Mouse (Mus musculus) forebrain, postnatal 0 days (tissue): ENCODE results near the gene Tbc1d10c. TPM values are rescaled to one million over a fixed set of nuclear protein-coding genes. Genes with fewer than 3 reads are reported as not detected.

Experiments used
- ATAC-seq: fragments of 200-750 bp; cut with Nextera tagmentation; 2 replicates; pipeline ENCODE4 v1.8.0; 2017; ENCODE audit warnings: mild to moderate bottlenecking, moderate library complexity
- DNase-seq: peaks from one replicate; pipeline ENCODE4 v3.0.0-alpha.2; 2015
- H3K27ac ChIP-seq: fragments of 300-500 bp; sonication (generic); 2 replicates; pipeline ENCODE4 v1.5.1; 2014; ENCODE audit warnings: low read depth, mild to moderate bottlenecking, antibody characterized with exemption, low read length, moderate library complexity, mixed read lengths
- H3K27me3 ChIP-seq: fragments of 300-500 bp; sonication (generic); 2 replicates; pipeline ENCODE4 v1.6.1; 2014; ENCODE audit warnings: mild to moderate bottlenecking, low read length, mixed read lengths; ENCODE audit not compliant: insufficient read depth
- H3K36me3 ChIP-seq: fragments of 300-500 bp; sonication (generic); 2 replicates; pipeline ENCODE4 v1.6.1; 2014; ENCODE audit warnings: mild to moderate bottlenecking, moderate library complexity; ENCODE audit not compliant: insufficient read depth
- H3K4me1 ChIP-seq: fragments of 300-500 bp; sonication (generic); 2 replicates; pipeline ENCODE4 v1.6.1; 2014; ENCODE audit warnings: antibody characterized with exemption; ENCODE audit not compliant: insufficient read depth
- H3K4me2 ChIP-seq: fragments of 300-500 bp; sonication (generic); 2 replicates; pipeline ENCODE4 v1.6.1; 2014; ENCODE audit warnings: low read depth, mild to moderate bottlenecking, moderate library complexity
- H3K4me3 ChIP-seq: fragments of 300-500 bp; sonication (generic); 2 replicates; pipeline ENCODE4 v1.5.1; 2014; ENCODE audit warnings: low read depth, low read length, mixed read lengths
- H3K9ac ChIP-seq: fragments of 300-500 bp; sonication (generic); 2 replicates; pipeline ENCODE4 v1.6.1; 2014; ENCODE audit warnings: mild to moderate bottlenecking
- H3K9me3 ChIP-seq: fragments of 300-500 bp; sonication (generic); 2 replicates; pipeline ENCODE4 v1.6.1; 2016; ENCODE audit warnings: low read length
- CTCF ChIP-seq: sonication (generic); IDR thresholded peaks from 2 replicates; pipeline ENCODE4 v1.5.1; 2016; ENCODE audit warnings: antibody characterized with exemption, control low read depth, low read depth
- WGBS: fragments of 180-500 bp; shearing (Covaris S2); extraction: QIAGEN DNeasy Blood & Tissue Kit; methylation state at CpG from one replicate; pipeline ENCODE4 v1.1.7; 2014; 5-methylcytosine and 5-hydroxymethylcytosine counted together
- polyA plus RNA-seq: library from polyadenylated mRNA; unstranded; fragments of >200 nt; fragmentation: Nextera tagmentation; extraction: Ambion mirVana; gene quantifications from 2 replicates; pipeline ENCODE4 v1.2.1, GENCODE M21; 2015
- total RNA-seq: library from RNA; depleted of rRNA; stranded (reverse); fragments of >200 nt; gene quantifications from 2 replicates; pipeline ENCODE4 v1.2.3, GENCODE M21; 2014

Gene Tbc1d10c
- total and polyA plus RNA-seq, 2 experiments from 2014 or later, result 1.5 to 2.9 TPM

- Histone ChIP-seq H3K4me2 (no peak overlapping the region), H3K4me1 (peaks cover 9% of the 10 kb centered on the region; the same call in 1 of the 2 replicates), H3K27ac (no peak overlapping the region), H3K9ac (no peak overlapping the region), H3K36me3 (no peaks in the 10 kb centered on the region), H3K4me3 (no peak overlapping the region), H3K27me3 (no peaks in the 10 kb centered on the region), H3K9me3 (no peaks in the 10 kb centered on the region)
- no peak for DNase-seq
- ATAC-seq, result no peak
- WGBS, result 71% methylated on average over 8 of the region's 8 CpGs
- no peak for TF ChIP-seq CTCF
These were observed 39.3 kb upstream of the Tbc1d10c start for GRCm38 (mm10) chr19:4230415-4230814.

- DNase-seq (no peak), ATAC-seq (no peak)
- TF ChIP-seq CTCF, result no peak
- no peaks in the 10 kb centered on the region for H3K9me3 ChIP-seq
- 40% methylated on average over 9 of the region's 9 CpGs for WGBS
- no peak overlapping the region for H3K4me2 ChIP-seq
- H3K27ac ChIP-seq, result no peak overlapping the region
- no peak overlapping the region for H3K4me3 ChIP-seq
- no peak overlapping the region for H3K9ac ChIP-seq
- no peaks in the 10 kb centered on the region for H3K27me3 ChIP-seq
- no peaks in the 10 kb centered on the region for H3K36me3 ChIP-seq
- H3K4me1 ChIP-seq, result peaks cover 9% of the 10 kb centered on the region; the same call in 1 of the 2 replicates
These were observed 38.5 kb upstream of the Tbc1d10c start for GRCm38 (mm10) chr19:4229451-4230076.

- Histone ChIP-seq H3K4me1 (peaks cover 9% of the 10 kb centered on the region; the same call in 1 of the 2 replicates), H3K27me3 (no peaks in the 10 kb centered on the region), H3K27ac (no peak overlapping the region), H3K36me3 (no peaks in the 10 kb centered on the region), H3K4me2 (no peak overlapping the region), H3K9me3 (no peaks in the 10 kb centered on the region), H3K9ac (no peak overlapping the region), H3K4me3 (no peak overlapping the region)
- DNase-seq (no peak), ATAC-seq (no peak)
- TF ChIP-seq CTCF, result no peak
- 79% methylated on average over 4 of the region's 4 CpGs for WGBS
These were observed 37.8 kb upstream of the Tbc1d10c start for GRCm38 (mm10) chr19:4228891-4229290.

GRCm38 (mm10) chr19:4227894-4228678 is 37.0 kb upstream of the Tbc1d10c start:
- Histone ChIP-seq H3K36me3 (no peaks in the 10 kb centered on the region), H3K4me2 (no peak overlapping the region), H3K4me1 (peaks cover 9% of the 10 kb centered on the region; the same call in 1 of the 2 replicates), H3K27me3 (no peaks in the 10 kb centered on the region), H3K9me3 (no peaks in the 10 kb centered on the region), H3K4me3 (no peak overlapping the region), H3K9ac (no peak overlapping the region), H3K27ac (no peak overlapping the region)
- TF ChIP-seq CTCF, result peak; percentile 96
- DNase-seq, result peak; percentile 88
- ATAC-seq, result peak; percentile 30; the same call in 1 of the 2 replicates
- WGBS, result 23% methylated on average over 8 of the region's 8 CpGs

- H3K27me3 ChIP-seq, result no peaks in the 10 kb centered on the region
- 70% methylated on average over 5 of the region's 5 CpGs for WGBS
- no peaks in the 10 kb centered on the region for H3K36me3 ChIP-seq
- TF ChIP-seq CTCF, result no peak
- no peaks in the 10 kb centered on the region for H3K9me3 ChIP-seq
- ATAC-seq (no peak), DNase-seq (no peak)
- no peak overlapping the region for H3K9ac ChIP-seq
- H3K4me1 ChIP-seq, result peaks cover 7% of the 10 kb centered on the region; the same call in 1 of the 2 replicates
- no peak overlapping the region for H3K4me2 ChIP-seq
- no peak overlapping the region for H3K4me3 ChIP-seq
- H3K27ac ChIP-seq, result no peak overlapping the region
These were observed 36.4 kb upstream of the Tbc1d10c start for GRCm38 (mm10) chr19:4227446-4227845.

GRCm38 (mm10) chr19:4226779-4227178 is 35.7 kb upstream of the Tbc1d10c start:
- Histone ChIP-seq H3K4me2 (no peak overlapping the region), H3K9ac (no peak overlapping the region), H3K9me3 (no peaks in the 10 kb centered on the region), H3K27ac (no peak overlapping the region), H3K4me3 (no peak overlapping the region), H3K4me1 (peaks cover 4% of the 10 kb centered on the region; the same call in 1 of the 2 replicates), H3K36me3 (no peaks in the 10 kb centered on the region), H3K27me3 (no peaks in the 10 kb centered on the region)
- WGBS, result 86% methylated on average over 7 of the region's 7 CpGs
- DNase-seq, result no peak
- no peak for TF ChIP-seq CTCF
- no peak for ATAC-seq

- H3K27ac ChIP-seq, result no peak overlapping the region
- ATAC-seq, result no peak
- H3K4me3 ChIP-seq, result no peak overlapping the region
- H3K9ac ChIP-seq, result no peak overlapping the region
- H3K4me2 ChIP-seq, result no peak overlapping the region
- no peaks in the 10 kb centered on the region for H3K9me3 ChIP-seq
- no peaks in the 10 kb centered on the region for H3K36me3 ChIP-seq
- no peaks in the 10 kb centered on the region; the same call in 1 of the 2 replicates for H3K4me1 ChIP-seq
- TF ChIP-seq CTCF, result no peak
- WGBS, result 83% methylated on average over 11 of the region's 11 CpGs
- no peak for DNase-seq
- no peaks in the 10 kb centered on the region for H3K27me3 ChIP-seq
These were observed 31.1 kb upstream of the Tbc1d10c start for GRCm38 (mm10) chr19:4222165-4222564.
